In the genomic region with DNA sequence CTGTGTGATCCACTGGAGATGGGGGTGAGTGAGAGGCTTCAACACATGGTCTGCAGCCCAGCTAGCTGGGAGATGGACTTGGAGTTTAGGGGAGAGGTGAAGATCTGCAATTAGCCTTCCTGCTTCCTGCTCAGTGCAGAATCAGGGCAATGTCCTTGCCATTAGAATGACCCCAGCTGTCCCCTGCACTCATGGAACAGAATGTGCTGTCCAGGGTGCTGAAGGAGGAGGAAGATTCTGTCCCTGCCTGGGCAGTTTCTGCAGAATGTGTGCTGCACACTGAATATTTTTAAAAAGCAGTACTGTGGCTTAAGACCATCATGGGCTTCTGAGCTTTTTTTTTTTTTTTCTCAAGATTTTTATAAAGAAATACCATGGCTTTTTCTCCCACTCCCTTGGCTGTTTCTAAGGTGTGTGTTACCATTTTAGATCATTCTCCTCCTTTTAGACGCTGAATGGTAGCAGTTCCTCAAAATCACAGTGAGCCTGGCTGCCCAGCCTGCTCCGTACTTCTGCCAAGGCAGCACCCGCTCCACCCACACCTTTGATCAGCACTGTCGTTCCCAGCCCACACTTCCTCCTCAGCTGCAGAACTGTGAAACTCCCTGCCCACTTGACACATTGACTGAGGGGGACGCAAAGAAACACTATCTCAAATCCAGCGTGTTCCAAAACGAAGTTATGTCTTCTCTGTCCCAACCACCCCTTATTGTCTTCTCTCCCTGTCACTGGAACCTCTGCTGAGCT, we compare ENCODE assay signal across 9 mouse cellular contexts.
DNase-seq lines count a peak whose midpoint lies in the region; ATAC-seq lines count a peak whose summit lies in the region.
"Had no signal": no experiment of that assay in that cellular context is flagged by ENCODE, and none has a peak within 500 bp of the region (broad histone marks: within the 10 kb centered on the region; RNA-seq: fewer than 3 reads in every experiment).

No protein-coding gene starts in this region.

- no peak overlapping the region for H3K9ac ChIP-seq in forebrain, embryonic 11.5 days (ENCODE audit: low read length)
- H3K9ac ChIP-seq in forebrain, embryonic 16.5 days (replicated peaks; ENCODE audit: low read depth, low read length), result no peak overlapping the region
- H3K9ac ChIP-seq: midbrain, embryonic 12.5 days had no signal

- H3K9me3 ChIP-seq in forebrain, embryonic 11.5 days (ENCODE audit: control insufficient read depth, low read length), result no peaks in the 10 kb centered on the region
- no peaks in the 10 kb centered on the region for H3K9me3 ChIP-seq in forebrain, embryonic 16.5 days (ENCODE audit: control insufficient read depth, low read length)
- H3K9me3 ChIP-seq: midbrain, embryonic 12.5 days had no signal

- 46% methylated on average over 7 of the region's 7 CpGs for WGBS in forebrain, embryonic 11.5 days
- WGBS in forebrain, embryonic 16.5 days, result 52% methylated on average over 7 of the region's 7 CpGs

- H3K36me3 ChIP-seq in forebrain, embryonic 11.5 days (ENCODE audit: control insufficient read depth, insufficient read depth, low read length), result no peaks in the 10 kb centered on the region
- no peaks in the 10 kb centered on the region for H3K36me3 ChIP-seq in forebrain, embryonic 16.5 days (ENCODE audit: control insufficient read depth, insufficient read depth)
- H3K36me3 ChIP-seq: midbrain, embryonic 12.5 days had no signal

- H3K27me3 ChIP-seq in forebrain, embryonic 11.5 days (ENCODE audit: control insufficient read depth, insufficient read depth, low read length), result no peaks in the 10 kb centered on the region
- no peaks in the 10 kb centered on the region for H3K27me3 ChIP-seq in forebrain, embryonic 16.5 days (replicated peaks; ENCODE audit: control insufficient read depth, insufficient read depth, low read length)
- H3K27me3 ChIP-seq: midbrain, embryonic 12.5 days had no signal

- no peak overlapping the region for H3K4me3 ChIP-seq in forebrain, embryonic 11.5 days (ENCODE audit: low read depth, low read length)
- H3K4me3 ChIP-seq in forebrain, embryonic 16.5 days (replicated peaks; ENCODE audit: low read length), result no peak overlapping the region
- H3K4me3 ChIP-seq: midbrain, embryonic 12.5 days had no signal

- no peak overlapping the region for H3K4me2 ChIP-seq in forebrain, embryonic 11.5 days (ENCODE audit: low read depth, low read length, severe bottlenecking)
- no peak overlapping the region for H3K4me2 ChIP-seq in forebrain, embryonic 16.5 days (ENCODE audit: low read length)
- H3K4me2 ChIP-seq: midbrain, embryonic 12.5 days had no signal

- H3K27ac ChIP-seq in forebrain, embryonic 11.5 days (ENCODE audit: low read depth, low read length), result no peak overlapping the region
- H3K27ac ChIP-seq in forebrain, embryonic 16.5 days (ENCODE audit: low read length), result no peak overlapping the region
- H3K27ac ChIP-seq: midbrain, embryonic 12.5 days had no signal

- no peaks in the 10 kb centered on the region for H3K4me1 ChIP-seq in forebrain, embryonic 11.5 days (replicated peaks; ENCODE audit: control insufficient read depth, insufficient read depth, low read length)
- H3K4me1 ChIP-seq in forebrain, embryonic 16.5 days (replicated peaks; ENCODE audit: control insufficient read depth, insufficient read depth, low read length), result no peaks in the 10 kb centered on the region
- H3K4me1 ChIP-seq: midbrain, embryonic 12.5 days had no signal

- ATAC-seq in forebrain, embryonic 11.5 days (replicated peaks; ENCODE audit: low FRiP score), result no peak
- ATAC-seq in forebrain, embryonic 16.5 days, result no peak
- no peak for ATAC-seq in megakaryocyte progenitor cell, adult 5-6 weeks (replicated peaks; ENCODE audit: poor library complexity)
- no peak for ATAC-seq in erythroblast, adult 5-6 weeks (replicated peaks; ENCODE audit: low FRiP score, poor library complexity, severe bottlenecking)

- DNase-seq in forebrain, embryonic 11.5 days (ENCODE audit: low spot score), result peak; percentile 65
- peak; percentile 4 for DNase-seq in urinary bladder, postnatal 14 days (ENCODE audit: low spot score)
- no peak for DNase-seq in urinary bladder, adult 18-20 months (ENCODE audit: low spot score in 2 of 2)
- DNase-seq in kidney, postnatal 14 days, result peak; percentile 50
- peak; percentile 81 for DNase-seq in mesoderm, embryonic 11.5 days (ENCODE audit: low read depth, low spot score)

Comparison
In these comparisons a context has a peak if more than half of its experiments do, and no peak if none do; other contexts are left out.
1. DNase-seq: peak in forebrain, embryonic 11.5 days (single experiment), urinary bladder, postnatal 14 days (single experiment), kidney, postnatal 14 days (single experiment) and mesoderm, embryonic 11.5 days (single experiment); none in urinary bladder, adult 18-20 months (0 of 2).